Mouse (Mus musculus) adrenal gland, adult 2 months (tissue): ENCODE results near the gene Pmf1. TPM values are rescaled to one million over a fixed set of nuclear protein-coding genes. Genes with fewer than 3 reads are reported as not detected.
"Not testable (repeated sequence)": the region's sequence is repeated elsewhere in the genome, so short reads cannot be mapped to it uniquely, and the experiment has no call there.

Experiments
- DNase-seq: peaks from one replicate; pipeline ENCODE4 v3.0.0; 2021
- polyA plus RNA-seq: library from polyadenylated mRNA; depleted of rRNA; stranded (reverse); fragments of >200 nt; gene quantifications from 2 replicates; pipeline ENCODE4 v1.2.3, GENCODE M21; 2012
- total RNA-seq, 2 experiments: library from RNA; stranded (reverse); gene quantifications; 2 replicates each; pipeline ENCODE4 v1.2.3; 2021

The Pmf1 gene
- total and polyA plus RNA-seq, 3 experiments, result 31.1 to 77.4 (median 43.0) TPM

- DNase-seq, result no peak
These were observed 14.8 kb downstream of the Pmf1 start for GRCm38 (mm10) chr3:88395288-88395687.

GRCm38 (mm10) chr3:88393776-88394375, 16.3 kb downstream of the Pmf1 start:
- no peak for DNase-seq

- no peak for DNase-seq
These were observed 25.8 kb downstream of the Pmf1 start, which contains the start of gene Bglap for GRCm38 (mm10) chr3:88384364-88384763. Bglap (minus strand) TSS chr3:88384464.

- not testable (repeated sequence) for DNase-seq
These were observed 27.7 kb downstream of the Pmf1 start for GRCm38 (mm10) chr3:88382383-88382782.

GRCm38 (mm10) chr3:88381389-88382315, 28.5 kb downstream of the Pmf1 start:
- DNase-seq, result peak; percentile 38

GRCm38 (mm10) chr3:88378599-88378998, 31.5 kb downstream of the Pmf1 start, which contains the start of gene Bglap2:
Bglap2 (minus strand) TSS chr3:88378699.
- not testable (repeated sequence) for DNase-seq

GRCm38 (mm10) chr3:88376644-88377043, 33.5 kb downstream of the Pmf1 start:
- not testable (repeated sequence) for DNase-seq

GRCm38 (mm10) chr3:88375750-88376626, 34.1 kb downstream of the Pmf1 start:
- peak; percentile 32 for DNase-seq

- not testable (repeated sequence) for DNase-seq
These were observed 37.5 kb downstream of the Pmf1 start, which contains the start of gene Bglap3 for GRCm38 (mm10) chr3:88372643-88373042. Bglap3 (minus strand) TSS chr3:88372743.

GRCm38 (mm10) chr3:88368511-88368910, 41.6 kb downstream of the Pmf1 start:
- DNase-seq, result not testable (repeated sequence)

GRCm38 (mm10) chr3:88367517-88367916, 42.6 kb downstream of the Pmf1 start:
- DNase-seq, result not testable (repeated sequence)

- DNase-seq, result peak; percentile 53
These were observed 43.2 kb downstream of the Pmf1 start for GRCm38 (mm10) chr3:88366830-88367428.

GRCm38 (mm10) chr3:88365705-88366361, 44.3 kb downstream of the Pmf1 start:
- no peak for DNase-seq

- DNase-seq, result peak; percentile 66
These were observed 45.8 kb downstream of the Pmf1 start, which contains the start of gene Paqr6 for GRCm38 (mm10) chr3:88364337-88364736. Paqr6 (plus strand) TSS chr3:88364584.

- no peak for DNase-seq
These were observed 46.4 kb downstream of the Pmf1 start for GRCm38 (mm10) chr3:88363700-88364099.

GRCm38 (mm10) chr3:88361612-88362313, 48.4 kb downstream of the Pmf1 start:
- DNase-seq, result no peak

- DNase-seq, result no peak
These were observed 49.0 kb downstream of the Pmf1 start for GRCm38 (mm10) chr3:88361096-88361495.

- DNase-seq, result no peak
These were observed 50.1 kb downstream of the Pmf1 start for GRCm38 (mm10) chr3:88359989-88360388.

- DNase-seq, result no peak
These were observed 50.5 kb downstream of the Pmf1 start for GRCm38 (mm10) chr3:88359584-88359983.
